Mouse (Mus musculus): ENCODE data around the gene Rcc1l. TPM values are rescaled to one million over a fixed set of nuclear protein-coding genes. Genes with fewer than 3 reads are reported as not detected.

The Rcc1l gene
- 26.0 and 30.9 TPM in 2 replicates for total RNA-seq (2012; rRNA removed)

GRCm38 (mm10) chr5:134176169-134176881 is at the start of gene Rcc1l:
Gene Rcc1l (minus strand): TSS chr5:134176774.
- peak within 1 kb of the TSS; percentile 82 to 90 for H3K4me3 ChIP-seq (ENCODE audit: insufficient read depth in 1 of 2, low read depth in 1 of 2, low read length in 2 of 2, poor library complexity in 1 of 2, severe bottlenecking in 1 of 2)
- no peak for TF ChIP-seq MAFK (IDR thresholded peaks at IDR 0.05; ENCODE audit: insufficient read depth, low read depth, low read length)
- TF ChIP-seq HCFC1 (IDR thresholded peaks at IDR 0.05; ENCODE audit: borderline replicate concordance, insufficient read depth, low read length), result peak; percentile 95
- no peak for TF ChIP-seq ZNF384 (IDR thresholded peaks at IDR 0.05; ENCODE audit: low read depth, low read length)
- TF ChIP-seq CHD2 (IDR thresholded peaks at IDR 0.05; ENCODE audit: low read depth, low read length), result peak; percentile 80
- no peak for TF ChIP-seq ZC3H11A (IDR thresholded peaks at IDR 0.05; ENCODE audit: borderline replicate concordance, low read depth, low read length)
- H3K9ac ChIP-seq (ENCODE audit: insufficient read depth, low read depth, low read length, poor library complexity, severe bottlenecking), result peak within 1 kb of the TSS; percentile 91
- H3K4me1 ChIP-seq (ENCODE audit: control insufficient read depth in 2 of 2, insufficient read depth in 2 of 2, low read length in 2 of 2, poor library complexity in 1 of 2), result peaks cover 5 to 17% of the 10 kb centered on the region in 2 experiments; a peak in 2 of 4 replicates
- no peaks in the 10 kb centered on the region for H3K9me3 ChIP-seq (ENCODE audit: control insufficient read depth, insufficient read depth, low read depth, low read length)
- in situ Hi-C loops (cut with MboI; ENCODE audit: low sequenced_read_pairs in 2 of 2, unreplicated experiment in 2 of 2), result no loop called here
- H3K27ac ChIP-seq (ENCODE audit: insufficient read depth, low read depth, low read length, poor library complexity, severe bottlenecking), result peak within 1 kb of the TSS; percentile 71
- peak; percentile 78 for DNase-seq (ENCODE audit: low read depth, low spot score)
- peaks cover 12% of the 10 kb centered on the region; the same call in 1 of the 2 replicates for H3K36me3 ChIP-seq (ENCODE audit: control insufficient read depth, insufficient read depth, low read length, poor library complexity, severe bottlenecking)

GRCm38 (mm10) chr5:134225110-134225901 is 48.7 kb upstream of the Rcc1l start:
- in situ Hi-C loops (cut with MboI; ENCODE audit: low sequenced_read_pairs in 2 of 2, unreplicated experiment in 2 of 2), result no loop called here
- H3K27ac ChIP-seq (ENCODE audit: insufficient read depth, low read depth, low read length, poor library complexity, severe bottlenecking), result no peak overlapping the region
- DNase-seq (ENCODE audit: low read depth, low spot score), result no peak

GRCm38 (mm10) chr5:134221708-134222150 is 45.2 kb upstream of the Rcc1l start:
- DNase-seq (ENCODE audit: low read depth, low spot score), result no peak
- Histone ChIP-seq H3K36me3 (ENCODE audit: control insufficient read depth, insufficient read depth, low read length, poor library complexity, severe bottlenecking) (no peaks in the 10 kb centered on the region), H3K4me3 (ENCODE audit: insufficient read depth in 1 of 2, low read depth in 1 of 2, low read length in 2 of 2, poor library complexity in 1 of 2, severe bottlenecking in 1 of 2) (peak overlapping the region; percentile 29 to 54; a peak in 3 of 4 replicates), H3K9me3 (ENCODE audit: control insufficient read depth, insufficient read depth, low read depth, low read length) (no peaks in the 10 kb centered on the region), H3K27ac (ENCODE audit: insufficient read depth, low read depth, low read length, poor library complexity, severe bottlenecking) (no peak overlapping the region), H3K4me1 (ENCODE audit: control insufficient read depth in 2 of 2, insufficient read depth in 2 of 2, low read length in 2 of 2, poor library complexity in 1 of 2) (peaks cover 0 to 15% of the 10 kb centered on the region in 2 experiments; a peak in 2 of 4 replicates), H3K9ac (ENCODE audit: insufficient read depth, low read depth, low read length, poor library complexity, severe bottlenecking) (peak overlapping the region; percentile 38; the same call in 1 of the 2 replicates)
- no peak for TF ChIP-seq HCFC1 (IDR thresholded peaks at IDR 0.05; ENCODE audit: borderline replicate concordance, insufficient read depth, low read length)
- TF ChIP-seq ZC3H11A (IDR thresholded peaks at IDR 0.05; ENCODE audit: borderline replicate concordance, low read depth, low read length), result no peak
- TF ChIP-seq ZNF384 (IDR thresholded peaks at IDR 0.05; ENCODE audit: low read depth, low read length), result no peak
- no peak for TF ChIP-seq MAFK (IDR thresholded peaks at IDR 0.05; ENCODE audit: insufficient read depth, low read depth, low read length)
- TF ChIP-seq CHD2 (IDR thresholded peaks at IDR 0.05; ENCODE audit: low read depth, low read length), result no peak
- in situ Hi-C loops (cut with MboI; ENCODE audit: low sequenced_read_pairs in 2 of 2, unreplicated experiment in 2 of 2), result no loop called here

More at GRCm38 (mm10) chr5:134225110-134225901, 48.7 kb upstream of the Rcc1l start:
- no peaks in the 10 kb centered on the region for H3K36me3 ChIP-seq (ENCODE audit: control insufficient read depth, insufficient read depth, low read length, poor library complexity, severe bottlenecking)
- peaks cover 0 to 27% of the 10 kb centered on the region in 2 experiments; a peak in 2 of 4 replicates for H3K4me1 ChIP-seq (ENCODE audit: control insufficient read depth in 2 of 2, insufficient read depth in 2 of 2, low read length in 2 of 2, poor library complexity in 1 of 2)
- no peak overlapping the region for H3K4me3 ChIP-seq (ENCODE audit: insufficient read depth in 1 of 2, low read depth in 1 of 2, low read length in 2 of 2, poor library complexity in 1 of 2, severe bottlenecking in 1 of 2)
- no peaks in the 10 kb centered on the region for H3K9me3 ChIP-seq (ENCODE audit: control insufficient read depth, insufficient read depth, low read depth, low read length)
- no peak overlapping the region for H3K9ac ChIP-seq (ENCODE audit: insufficient read depth, low read depth, low read length, poor library complexity, severe bottlenecking)
- TF ChIP-seq ZNF384 (IDR thresholded peaks at IDR 0.05; ENCODE audit: low read depth, low read length), result no peak
- TF ChIP-seq ZC3H11A (IDR thresholded peaks at IDR 0.05; ENCODE audit: borderline replicate concordance, low read depth, low read length), result no peak
- no peak for TF ChIP-seq HCFC1 (IDR thresholded peaks at IDR 0.05; ENCODE audit: borderline replicate concordance, insufficient read depth, low read length)
- TF ChIP-seq MAFK (IDR thresholded peaks at IDR 0.05; ENCODE audit: insufficient read depth, low read depth, low read length), result no peak
- TF ChIP-seq CHD2 (IDR thresholded peaks at IDR 0.05; ENCODE audit: low read depth, low read length), result no peak

GRCm38 (mm10) chr5:134221278-134221677 is 44.7 kb upstream of the Rcc1l start:
- TF ChIP-seq HCFC1 (IDR thresholded peaks at IDR 0.05; ENCODE audit: borderline replicate concordance, insufficient read depth, low read length) (no peak), ZNF384 (IDR thresholded peaks at IDR 0.05; ENCODE audit: low read depth, low read length) (no peak), CHD2 (IDR thresholded peaks at IDR 0.05; ENCODE audit: low read depth, low read length) (no peak), MAFK (IDR thresholded peaks at IDR 0.05; ENCODE audit: insufficient read depth, low read depth, low read length) (no peak), ZC3H11A (IDR thresholded peaks at IDR 0.05; ENCODE audit: borderline replicate concordance, low read depth, low read length) (no peak)
- H3K4me3 ChIP-seq (ENCODE audit: insufficient read depth in 1 of 2, low read depth in 1 of 2, low read length in 2 of 2, poor library complexity in 1 of 2, severe bottlenecking in 1 of 2), result peak overlapping the region; percentile 29 to 54; a peak in 2 of 4 replicates
- H3K27ac ChIP-seq (ENCODE audit: insufficient read depth, low read depth, low read length, poor library complexity, severe bottlenecking), result no peak overlapping the region
- H3K36me3 ChIP-seq (ENCODE audit: control insufficient read depth, insufficient read depth, low read length, poor library complexity, severe bottlenecking), result no peaks in the 10 kb centered on the region
- in situ Hi-C loops (cut with MboI; ENCODE audit: low sequenced_read_pairs in 2 of 2, unreplicated experiment in 2 of 2), result no loop called here
- DNase-seq (ENCODE audit: low read depth, low spot score), result no peak
- H3K4me1 ChIP-seq (ENCODE audit: control insufficient read depth in 2 of 2, insufficient read depth in 2 of 2, low read length in 2 of 2, poor library complexity in 1 of 2), result peaks cover 0 to 15% of the 10 kb centered on the region in 2 experiments; a peak in 2 of 4 replicates
- no peaks in the 10 kb centered on the region for H3K9me3 ChIP-seq (ENCODE audit: control insufficient read depth, insufficient read depth, low read depth, low read length)
- no peak overlapping the region for H3K9ac ChIP-seq (ENCODE audit: insufficient read depth, low read depth, low read length, poor library complexity, severe bottlenecking)
